Mouse (Mus musculus) erythroblast, embryonic 14.5 days (primary cell): ENCODE data around the gene Gm45618.

Experiments used
- GATA1 ChIP-seq: IDR thresholded peaks from 2 replicates; pipeline ENCODE4 v1.6.1; 2012; ENCODE audit warnings: low read length, inconsistent platforms, mixed read lengths
- TAL1 ChIP-seq: IDR thresholded peaks from 3 replicates; pipeline ENCODE4 v1.6.1; 2012; ENCODE audit warnings: low read length, inconsistent platforms, mixed read lengths

DNA sequence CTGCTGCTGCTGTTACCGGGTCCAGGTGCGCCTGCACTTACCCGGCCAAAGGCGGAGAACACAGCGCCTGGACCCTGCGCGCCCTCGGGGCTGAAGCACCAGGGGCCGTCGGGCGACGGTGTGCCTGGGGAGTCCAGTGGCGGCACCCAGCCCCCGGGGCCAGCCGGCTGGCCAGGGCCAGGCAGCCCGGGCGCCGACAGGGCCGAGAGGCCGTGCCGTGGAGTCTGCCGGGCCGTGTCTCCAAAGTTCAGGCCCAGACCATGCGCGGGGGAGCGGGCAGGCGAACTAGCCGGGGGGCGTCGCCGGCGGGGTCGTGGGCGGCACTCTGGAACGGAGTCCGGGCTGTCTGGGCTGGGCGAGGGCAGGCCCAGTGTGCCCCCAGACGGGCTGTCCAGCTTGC lies 38.4 kb downstream of the Gm45618 start:
- TF ChIP-seq GATA1, result no peak
- TF ChIP-seq TAL1, result no peak
